Mouse (Mus musculus) MEL (cell line): ENCODE results near the gene Decr2. TPM values are rescaled to one million over a fixed set of nuclear protein-coding genes. Genes with fewer than 3 reads are reported as not detected.

ENCODE experiments used
- DNase-seq: peaks from one replicate; pipeline ENCODE4 v3.0.0; 2011; ENCODE audit warnings: low read depth, low spot score
- H3K27ac ChIP-seq: 2 replicates; pipeline ENCODE4 v1.5.1; 2012; ENCODE audit warnings: low read depth, mild to moderate bottlenecking, control low read depth, low read length, moderate library complexity; ENCODE audit not compliant: control insufficient read depth
- H3K27me3 ChIP-seq, 2 experiments: fragments of 150-350 bp in 1 of 2; sonication (generic) in 1 of 2; 2 replicates each; pipeline ENCODE4 v1.6.1; 2012; ENCODE audit warnings: low read length in 2 of 2, mild to moderate bottlenecking in 2 of 2, improper control_type of control experiment in 1 of 2, moderate library complexity in 1 of 2; ENCODE audit not compliant: insufficient read depth in 2 of 2, control insufficient read depth in 1 of 2
- H3K36me3 ChIP-seq, 2 experiments: 2 replicates each; pipeline ENCODE4 v1.6.1; 2012 to 2014; ENCODE audit warnings: low read length in 2 of 2, improper control_type of control experiment in 1 of 2, inconsistent platforms in 1 of 2, mild to moderate bottlenecking in 1 of 2; ENCODE audit not compliant: insufficient read depth in 2 of 2, control insufficient read depth in 1 of 2
- H3K4me1 ChIP-seq, 2 experiments: fragments of 150-350 bp in 1 of 2; sonication (generic) in 1 of 2; 2 replicates each; pipeline ENCODE4 v1.6.1; 2012; ENCODE audit warnings: low read length in 2 of 2, improper control_type of control experiment in 1 of 2, mild to moderate bottlenecking in 1 of 2; ENCODE audit not compliant: insufficient read depth in 2 of 2, control insufficient read depth in 1 of 2
- H3K4me3 ChIP-seq, 2 experiments: fragments of 150-350 bp in 1 of 2; sonication (generic) in 1 of 2; 2 replicates each; pipeline ENCODE4 v1.5.1; 2012; ENCODE audit warnings: low read depth in 2 of 2, low read length in 2 of 2, mild to moderate bottlenecking in 2 of 2, moderate library complexity in 2 of 2, control low read depth in 1 of 2, improper control_type of control experiment in 1 of 2; ENCODE audit not compliant: control insufficient read depth in 1 of 2, insufficient read depth in 1 of 2
- H3K79me2 ChIP-seq: 2 replicates; pipeline ENCODE4 v1.6.1; 2012; ENCODE audit warnings: mild to moderate bottlenecking, low read length, moderate library complexity; ENCODE audit not compliant: control insufficient read depth, poor library complexity, insufficient read depth
- H3K9ac ChIP-seq: 2 replicates; pipeline ENCODE4 v1.6.1; 2012; ENCODE audit warnings: low read depth, mild to moderate bottlenecking, control low read depth, low read length, moderate library complexity; ENCODE audit not compliant: control insufficient read depth, poor library complexity, severe bottlenecking
- H3K9me3 ChIP-seq: fragments of 150-350 bp; sonication (generic); replicated peaks from 2 replicates; pipeline ENCODE4 v1.6.1; 2012; ENCODE audit warnings: mild to moderate bottlenecking, low read length, improper control_type of control experiment, moderate library complexity; ENCODE audit not compliant: insufficient read depth
- BHLHE40 ChIP-seq: IDR thresholded peaks from 2 replicates; pipeline ENCODE4 v1.6.1; 2012; ENCODE audit warnings: low read depth, mild to moderate bottlenecking, inconsistent platforms, low read length, improper control_type of control experiment, borderline replicate concordance
- CHD1 ChIP-seq: IDR thresholded peaks from 2 replicates; pipeline ENCODE4 v1.6.1; 2012; ENCODE audit warnings: low read depth, mild to moderate bottlenecking, inconsistent platforms, low read length, improper control_type of control experiment
- CHD2 ChIP-seq: IDR thresholded peaks from 2 replicates; pipeline ENCODE4 v1.6.1; 2011; ENCODE audit warnings: low read length, improper control_type of control experiment
- ETS1 ChIP-seq: IDR thresholded peaks from 2 replicates; pipeline ENCODE4 v1.6.1; 2012; ENCODE audit warnings: low read depth, mild to moderate bottlenecking, inconsistent platforms, low read length, improper control_type of control experiment, moderate library complexity
- GABPA ChIP-seq: IDR thresholded peaks from 2 replicates; pipeline ENCODE4 v1.6.1; 2012; ENCODE audit warnings: low read depth, mild to moderate bottlenecking, inconsistent platforms, low read length, improper control_type of control experiment, moderate library complexity
- GATA1 ChIP-seq: IDR thresholded peaks from 2 replicates; pipeline ENCODE4 v1.6.1; 2011; ENCODE audit warnings: low read depth, low read length, improper control_type of control experiment
- KAT2A ChIP-seq: conservative IDR thresholded peaks from 2 replicates; pipeline ENCODE4 v1.6.1; 2012; ENCODE audit warnings: low read depth, low read length, improper control_type of control experiment, inconsistent platforms
- MAX ChIP-seq: IDR thresholded peaks from 2 replicates; pipeline ENCODE4 v1.6.1; 2011; ENCODE audit warnings: low read length, improper control_type of control experiment
- MAZ ChIP-seq: IDR thresholded peaks from 2 replicates; pipeline ENCODE4 v1.6.1; 2012; ENCODE audit warnings: low read depth, mild to moderate bottlenecking, inconsistent platforms, low read length, improper control_type of control experiment
- MEF2A ChIP-seq: IDR thresholded peaks from 2 replicates; pipeline ENCODE4 v1.6.1; 2014; ENCODE audit warnings: low read depth, mild to moderate bottlenecking, inconsistent platforms, low read length, improper control_type of control experiment; ENCODE audit not compliant: poor library complexity, insufficient replicate concordance, severe bottlenecking; ENCODE audit errors: extremely low read depth
- POLR2AphosphoS2 ChIP-seq: IDR thresholded peaks from 2 replicates; pipeline ENCODE4 v1.6.1; 2011; ENCODE audit warnings: low read length, improper control_type of control experiment
- RAD21 ChIP-seq: IDR thresholded peaks from 2 replicates; pipeline ENCODE4 v1.6.1; 2011; ENCODE audit warnings: mild to moderate bottlenecking, low read depth, low read length, improper control_type of control experiment
- RCOR1 ChIP-seq: IDR thresholded peaks from 2 replicates; pipeline ENCODE4 v1.6.1; 2012; ENCODE audit warnings: low read depth, mild to moderate bottlenecking, inconsistent platforms, low read length, improper control_type of control experiment
- TAL1 ChIP-seq: IDR thresholded peaks from 2 replicates; pipeline ENCODE4 v1.6.1; 2012; ENCODE audit warnings: mild to moderate bottlenecking, inconsistent platforms, low read length, moderate library complexity, mixed read lengths
- UBTF ChIP-seq: IDR thresholded peaks from 2 replicates; pipeline ENCODE4 v1.6.1; 2012; ENCODE audit warnings: low read depth, mild to moderate bottlenecking, inconsistent platforms, low read length, improper control_type of control experiment, moderate library complexity, borderline replicate concordance; ENCODE audit not compliant: insufficient read depth
- ZMIZ1 ChIP-seq: IDR thresholded peaks from 2 replicates; pipeline ENCODE4 v1.6.1; 2012; ENCODE audit warnings: low read depth, mild to moderate bottlenecking, inconsistent platforms, low read length, improper control_type of control experiment, moderate library complexity
- polyA plus RNA-seq, 2 experiments: library from polyadenylated mRNA; stranded (reverse) in 1 of 2; unstranded in 1 of 2; fragments of >175 nt in 1 of 2; fragments of >200 nt in 1 of 2; gene quantifications; 2 replicates each; pipeline versions ENCODE4 v1.2.1 to v1.2.4; 2012; ENCODE audit warnings: low replicate concordance in 2 of 2, low read depth in 1 of 2; ENCODE audit not compliant: insufficient read length in 2 of 2, insufficient read depth in 1 of 2, missing spikeins in 1 of 2
- total RNA-seq: library from RNA; depleted of rRNA; stranded (reverse); fragments of 300-350 nt; gene quantifications from 2 replicates; pipeline ENCODE4 v1.2.3, GENCODE M21; 2012

The Decr2 gene
- total and polyA plus RNA-seq, 3 experiments: 6.5 to 11.3 TPM; not detected in 1

GRCm38 (mm10) chr17:26057787-26058567 lies 32.2 kb downstream of the Decr2 start:
- DNase-seq: no peak
- no peak overlapping the region for H3K4me3 ChIP-seq
- no peak for TF ChIP-seq RCOR1
- no peak for TF ChIP-seq MEF2A
- no peak for TF ChIP-seq ZMIZ1
- no peak for TF ChIP-seq MAX
- TF ChIP-seq RAD21: no peak
- TF ChIP-seq, all 39 proteins: peak for 0
- peaks cover 2% of the 10 kb centered on the region for H3K79me2 ChIP-seq
- peaks cover 0 to 7% of the 10 kb centered on the region in 2 experiments; a peak in 1 of 4 replicates for H3K36me3 ChIP-seq
- H3K4me1 ChIP-seq: peaks cover 0 to 11% of the 10 kb centered on the region in 2 experiments; a peak in 1 of 4 replicates
- H3K9ac ChIP-seq: no peak overlapping the region
- no peaks in the 10 kb centered on the region for H3K9me3 ChIP-seq
- no peak overlapping the region for H3K27ac ChIP-seq
- H3K27me3 ChIP-seq: no peaks in the 10 kb centered on the region

- Histone ChIP-seq H3K9ac (no peak overlapping the region), H3K36me3 (peaks cover 0 to 7% of the 10 kb centered on the region in 2 experiments; a peak in 1 of 4 replicates), H3K9me3 (no peaks in the 10 kb centered on the region), H3K79me2 (peaks cover 2% of the 10 kb centered on the region), H3K4me1 (peaks cover 0 to 11% of the 10 kb centered on the region in 2 experiments; a peak in 1 of 4 replicates), H3K4me3 (no peak overlapping the region), H3K27me3 (no peaks in the 10 kb centered on the region), H3K27ac (no peak overlapping the region)
- no peak for DNase-seq
- TF ChIP-seq MAZ: no peak
- no peak for TF ChIP-seq MAX
Measured at GRCm38 (mm10) chr17:26057278-26057677, 32.9 kb downstream of the Decr2 start.

- H3K27me3 ChIP-seq: no peaks in the 10 kb centered on the region
- peaks cover 0 to 7% of the 10 kb centered on the region in 2 experiments; a peak in 1 of 4 replicates for H3K36me3 ChIP-seq
- no peak overlapping the region for H3K4me3 ChIP-seq
- H3K4me1 ChIP-seq: peaks cover 0 to 4% of the 10 kb centered on the region in 2 experiments; a peak in 1 of 4 replicates
- no peak for DNase-seq
- no peaks in the 10 kb centered on the region for H3K79me2 ChIP-seq
- TF ChIP-seq RCOR1 (no peak), GATA1 (no peak), TAL1 (no peak), ZMIZ1 (no peak), MAX (no peak), KAT2A (no peak), UBTF (no peak), CHD1 (no peak), CHD2 (no peak), POLR2AphosphoS2 (no peak), ETS1 (no peak), GABPA (no peak), BHLHE40 (no peak)
- H3K27ac ChIP-seq: no peak overlapping the region
- no peak overlapping the region for H3K9ac ChIP-seq
- no peaks in the 10 kb centered on the region for H3K9me3 ChIP-seq
Measured at GRCm38 (mm10) chr17:26055164-26055563, 35.0 kb downstream of the Decr2 start.
